Mouse (Mus musculus): ENCODE results near the gene Hacd3. TPM values are rescaled to one million over a fixed set of nuclear protein-coding genes. Genes with fewer than 3 reads are reported as not detected.
"Not testable (repeated sequence)": the region's sequence is repeated elsewhere in the genome, so short reads cannot be mapped to it uniquely, and the experiment has no call there.

The Hacd3 gene
- polyA plus RNA-seq, 1 experiment from 2014 or later: 91.3 TPM

- H3K27me3 ChIP-seq; H3K36me3 ChIP-seq; H3K9me3 ChIP-seq; ATAC-seq (ENCODE audit: insufficient number of reproducible peaks, insufficient read depth, low FRiP score, low TSS enrichment, low read depth); H3K4me2 ChIP-seq; H3K27ac ChIP-seq; H3K9ac ChIP-seq; H3K4me3 ChIP-seq: not testable (repeated sequence)
- WGBS: 71% methylated on average over 5 of the region's 5 CpGs
- H3K4me1 ChIP-seq: peaks cover 12% of the 10 kb centered on the region
These were observed 9.9 kb upstream of the Hacd3 start for GRCm38 (mm10) chr9:65031355-65031754.

GRCm38 (mm10) chr9:65028313-65028712, 6.8 kb upstream of the Hacd3 start:
- no peak overlapping the region for H3K27ac ChIP-seq
- ATAC-seq (ENCODE audit: insufficient number of reproducible peaks, insufficient read depth, low FRiP score, low TSS enrichment, low read depth): no peak
- no peak overlapping the region for H3K4me3 ChIP-seq
- H3K9ac ChIP-seq: no peak overlapping the region
- H3K4me1 ChIP-seq: peaks cover 8% of the 10 kb centered on the region
- no peak overlapping the region for H3K4me2 ChIP-seq
- no peaks in the 10 kb centered on the region for H3K27me3 ChIP-seq
- no peaks in the 10 kb centered on the region for H3K9me3 ChIP-seq
- WGBS: 80% methylated on average over 5 of the region's 5 CpGs
- H3K36me3 ChIP-seq: no peaks in the 10 kb centered on the region

- Histone ChIP-seq H3K9me3 (no peaks in the 10 kb centered on the region), H3K27ac (no peak overlapping the region), H3K27me3 (no peaks in the 10 kb centered on the region), H3K36me3 (no peaks in the 10 kb centered on the region), H3K9ac (no peak overlapping the region), H3K4me3 (no peak overlapping the region), H3K4me2 (no peak overlapping the region), H3K4me1 (peaks cover 6% of the 10 kb centered on the region)
- WGBS: 80% methylated on average over 7 of the region's 7 CpGs
- ATAC-seq (ENCODE audit: insufficient number of reproducible peaks, insufficient read depth, low FRiP score, low TSS enrichment, low read depth): no peak
These were observed 5.7 kb upstream of the Hacd3 start for GRCm38 (mm10) chr9:65027241-65027640.

GRCm38 (mm10) chr9:65023447-65023846, 2.0 kb upstream of the Hacd3 start:
- no peaks in the 10 kb centered on the region for H3K9me3 ChIP-seq
- ATAC-seq (ENCODE audit: insufficient number of reproducible peaks, insufficient read depth, low FRiP score, low TSS enrichment, low read depth): no peak
- H3K4me1 ChIP-seq: peaks cover 27% of the 10 kb centered on the region
- H3K27ac ChIP-seq: no peak overlapping the region
- H3K4me3 ChIP-seq: no peak overlapping the region
- WGBS: 92% methylated on average over 3 of the region's 3 CpGs
- H3K4me2 ChIP-seq: no peak overlapping the region
- no peak overlapping the region for H3K9ac ChIP-seq
- H3K27me3 ChIP-seq: no peaks in the 10 kb centered on the region
- no peaks in the 10 kb centered on the region for H3K36me3 ChIP-seq

GRCm38 (mm10) chr9:65022580-65023135, 1.2 kb upstream of the Hacd3 start:
- no peaks in the 10 kb centered on the region for H3K9me3 ChIP-seq
- peaks cover 28% of the 10 kb centered on the region for H3K4me1 ChIP-seq
- H3K9ac ChIP-seq: no peak overlapping the region
- 90% methylated on average over 4 of the region's 4 CpGs for WGBS
- no peak overlapping the region for H3K4me3 ChIP-seq
- no peaks in the 10 kb centered on the region for H3K36me3 ChIP-seq
- no peak overlapping the region for H3K27ac ChIP-seq
- no peak for ATAC-seq (ENCODE audit: insufficient number of reproducible peaks, insufficient read depth, low FRiP score, low TSS enrichment, low read depth)
- H3K27me3 ChIP-seq: no peaks in the 10 kb centered on the region
- no peak overlapping the region for H3K4me2 ChIP-seq

GRCm38 (mm10) chr9:65021887-65022579, 540 bp upstream of the Hacd3 start:
- Histone ChIP-seq H3K4me1 (peaks cover 29% of the 10 kb centered on the region), H3K27ac (peak overlapping the region; percentile 86), H3K4me2 (peak overlapping the region; percentile 87), H3K9me3 (no peaks in the 10 kb centered on the region), H3K36me3 (no peaks in the 10 kb centered on the region), H3K4me3 (peak overlapping the region; percentile 98), H3K27me3 (no peaks in the 10 kb centered on the region), H3K9ac (peak overlapping the region; percentile 96)
- 24% methylated on average over 9 of the region's 9 CpGs for WGBS
- no peak for ATAC-seq (ENCODE audit: insufficient number of reproducible peaks, insufficient read depth, low FRiP score, low TSS enrichment, low read depth)

- Histone ChIP-seq H3K27ac (no peak overlapping the region), H3K4me3 (peak overlapping the region; percentile 98), H3K27me3 (no peaks in the 10 kb centered on the region), H3K4me1 (peaks cover 45% of the 10 kb centered on the region), H3K9me3 (no peaks in the 10 kb centered on the region), H3K9ac (peak overlapping the region; percentile 37; the same call in 1 of the 2 replicates), H3K4me2 (peak overlapping the region; percentile 87), H3K36me3 (no peaks in the 10 kb centered on the region)
- 78% methylated on average over 4 of the region's 4 CpGs for WGBS
- ATAC-seq (ENCODE audit: insufficient number of reproducible peaks, insufficient read depth, low FRiP score, low TSS enrichment, low read depth): no peak
These were observed 1.4 kb downstream of the Hacd3 start for GRCm38 (mm10) chr9:65020128-65020527.

- Histone ChIP-seq H3K9ac (0 out of 2 replicates have a peak overlapping the region, but pooled peaks have one; percentile 21), H3K27me3 (no peaks in the 10 kb centered on the region), H3K9me3 (no peaks in the 10 kb centered on the region), H3K27ac (no peak overlapping the region), H3K4me1 (peaks cover 45% of the 10 kb centered on the region), H3K4me2 (peak overlapping the region; percentile 87; the same call in 1 of the 2 replicates), H3K4me3 (no peak overlapping the region), H3K36me3 (no peaks in the 10 kb centered on the region)
- ATAC-seq (ENCODE audit: insufficient number of reproducible peaks, insufficient read depth, low FRiP score, low TSS enrichment, low read depth): no peak
- 46% methylated on average over 3 of the region's 3 CpGs for WGBS
These were observed 2.3 kb downstream of the Hacd3 start for GRCm38 (mm10) chr9:65019146-65019545.

GRCm38 (mm10) chr9:65018588-65019121, 2.8 kb downstream of the Hacd3 start:
- no peaks in the 10 kb centered on the region for H3K9me3 ChIP-seq
- H3K27ac ChIP-seq: no peak overlapping the region
- no peaks in the 10 kb centered on the region for H3K36me3 ChIP-seq
- H3K4me3 ChIP-seq: no peak overlapping the region
- ATAC-seq (ENCODE audit: insufficient number of reproducible peaks, insufficient read depth, low FRiP score, low TSS enrichment, low read depth): no peak
- H3K9ac ChIP-seq: 0 out of 2 replicates have a peak overlapping the region, but pooled peaks have one; percentile 21
- no peaks in the 10 kb centered on the region for H3K27me3 ChIP-seq
- 73% methylated on average over 3 of the region's 3 CpGs for whole genome bisulfite sequencing
- peaks cover 45% of the 10 kb centered on the region for H3K4me1 ChIP-seq
- no peak overlapping the region; the same call in 1 of the 2 replicates for H3K4me2 ChIP-seq

- ATAC-seq (ENCODE audit: insufficient number of reproducible peaks, insufficient read depth, low FRiP score, low TSS enrichment, low read depth): no peak
- Histone ChIP-seq H3K4me1 (peaks cover 45% of the 10 kb centered on the region), H3K4me3 (no peak overlapping the region), H3K36me3 (no peaks in the 10 kb centered on the region), H3K9me3 (no peaks in the 10 kb centered on the region), H3K4me2 (no peak overlapping the region), H3K27me3 (no peaks in the 10 kb centered on the region), H3K27ac (no peak overlapping the region), H3K9ac (no peak overlapping the region)
- 77% methylated on average over 4 of the region's 4 CpGs for WGBS
These were observed 3.6 kb downstream of the Hacd3 start for GRCm38 (mm10) chr9:65017896-65018295.

- 83% methylated on average over 16 of the region's 16 CpGs for WGBS
- H3K4me1 ChIP-seq: peaks cover 43% of the 10 kb centered on the region
- no peaks in the 10 kb centered on the region for H3K27me3 ChIP-seq
- no peak overlapping the region for H3K9ac ChIP-seq
- H3K36me3 ChIP-seq: no peaks in the 10 kb centered on the region
- H3K4me2 ChIP-seq: no peak overlapping the region
- no peak overlapping the region for H3K4me3 ChIP-seq
- ATAC-seq (ENCODE audit: insufficient number of reproducible peaks, insufficient read depth, low FRiP score, low TSS enrichment, low read depth): no peak
- H3K9me3 ChIP-seq: no peaks in the 10 kb centered on the region
- H3K27ac ChIP-seq: no peak overlapping the region
These were observed 4.3 kb downstream of the Hacd3 start for GRCm38 (mm10) chr9:65016978-65017827.
